Mouse (Mus musculus): ENCODE measurements around the gene Lrp5. TPM values are rescaled to one million over a fixed set of nuclear protein-coding genes. Genes with fewer than 3 reads are reported as not detected.

Lrp5 gene
- polyA plus RNA-seq, 1 experiment from 2014 or later, result 5.6 TPM

DNA sequence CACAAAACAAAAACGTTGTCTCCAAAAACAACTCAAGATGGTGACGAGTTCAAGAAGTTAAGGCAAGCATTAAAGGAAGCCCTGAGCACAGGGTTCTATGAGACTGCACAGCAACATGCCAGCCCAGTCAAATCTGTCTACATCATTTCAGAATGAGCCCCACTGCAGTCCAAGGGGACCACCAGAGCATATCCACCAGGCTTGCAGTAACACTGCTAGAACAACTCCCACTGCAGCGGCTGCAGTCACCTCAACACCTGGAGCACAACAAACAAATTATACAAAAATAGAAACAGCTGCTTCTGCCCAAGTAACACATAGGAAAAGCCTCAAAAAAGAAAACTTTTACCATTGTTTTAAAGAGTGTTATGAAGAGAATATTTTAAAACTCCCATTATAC, 151.4 kb downstream of the Lrp5 start:
- Histone ChIP-seq H3K36me3 (replicated peaks) (peaks cover 53% of the 10 kb centered on the region), H3K9me3 (no peaks in the 10 kb centered on the region), H3K27ac (replicated peaks) (no peak overlapping the region), H3K27me3 (replicated peaks; ENCODE audit: low read depth, poor library complexity, severe bottlenecking) (no peaks in the 10 kb centered on the region), H3K4me1 (0 out of 2 replicates have a peak, but pooled peaks cover 2% of the 10 kb centered on the region), H3K4me3 (no peak overlapping the region)
- WGBS, result 91% methylated on average over 3 of the region's 3 CpGs
- no peak for DNase-seq (ENCODE audit: low spot score)

Other genes with a start within 250 kb of the Lrp5 start
- 70.6 and 73.9 TPM in 2 replicates for gene Ppp6r3, start 110.8 kb downstream of the Lrp5 start, polyA plus RNA-seq (2016; fragmentation: Nextera tagmentation; extraction: Ambion mirVana)
- gene 1810055G02Rik, start 21.7 kb upstream of the Lrp5 start, polyA plus RNA-seq (2016; fragmentation: Nextera tagmentation; extraction: Ambion mirVana), result 46.4 and 46.5 TPM in 2 replicates
- 29.4 and 31.2 TPM in 2 replicates for gene Kmt5b, start 80.9 kb upstream of the Lrp5 start, polyA plus RNA-seq (2016; fragmentation: Nextera tagmentation; extraction: Ambion mirVana)
- gene Chka, start 165.2 kb upstream of the Lrp5 start, polyA plus RNA-seq (2016; fragmentation: Nextera tagmentation; extraction: Ambion mirVana), result 50.0 and 51.8 TPM in 2 replicates
- 28.0 and 28.8 TPM in 2 replicates for gene Tcirg1, start 220.6 kb upstream of the Lrp5 start, polyA plus RNA-seq (2016; fragmentation: Nextera tagmentation; extraction: Ambion mirVana)
- 250 and 258 TPM in 2 replicates for gene Ndufs8, start 226.2 kb upstream of the Lrp5 start, polyA plus RNA-seq (2016; fragmentation: Nextera tagmentation; extraction: Ambion mirVana)
- gene Aldh3b1, start 243.2 kb upstream of the Lrp5 start, polyA plus RNA-seq (2016; fragmentation: Nextera tagmentation; extraction: Ambion mirVana), result 0.48 and 0.81 TPM in 2 replicates
- 7.3 and 8.4 TPM in 2 replicates for gene Unc93b1, start 248.6 kb upstream of the Lrp5 start, polyA plus RNA-seq (2016; fragmentation: Nextera tagmentation; extraction: Ambion mirVana)

Measured in embryonic facial prominence, embryonic 10.5 days (tissue).